Mouse (Mus musculus): ENCODE results near the gene Pnldc1. TPM values are rescaled to one million over a fixed set of nuclear protein-coding genes. Genes with fewer than 3 reads are reported as not detected.

The Pnldc1 gene
- polyA plus RNA-seq, 1 experiment from 2014 or later = 3.8 TPM

Small RNA genes lying within 50 kb of the gene (microRNA-seq; reads per million reads assigned to microRNA genes)
- not detected for gene Gm24085 (ENCODE audit: borderline number of aligned reads)

Other genes starting within 250 kb of the Pnldc1 start
- 0.44 and 0.89 TPM in 2 replicates for gene Slc22a1, start 234.4 kb downstream of the Pnldc1 start, polyA plus RNA-seq (2015; fragmentation: Nextera tagmentation; extraction: Ambion mirVana)
- gene Igf2r, start 140.6 kb downstream of the Pnldc1 start, polyA plus RNA-seq (2015; fragmentation: Nextera tagmentation; extraction: Ambion mirVana) = 39.8 and 44.2 TPM in 2 replicates
- 1.2 and 1.4 TPM in 2 replicates for gene Mas1, start 42.1 kb downstream of the Pnldc1 start, polyA plus RNA-seq (2015; fragmentation: Nextera tagmentation; extraction: Ambion mirVana)
- 0.13 and 0.27 TPM in 2 replicates for gene Mrgprh, start 34.2 kb downstream of the Pnldc1 start, polyA plus RNA-seq (2015; fragmentation: Nextera tagmentation; extraction: Ambion mirVana)
- 352 and 356 TPM in 2 replicates for gene Tcp1, start 5.5 kb upstream of the Pnldc1 start, polyA plus RNA-seq (2015; fragmentation: Nextera tagmentation; extraction: Ambion mirVana)
- 135 TPM in 2 replicates for gene Mrpl18, start 6.1 kb upstream of the Pnldc1 start, polyA plus RNA-seq (2015; fragmentation: Nextera tagmentation; extraction: Ambion mirVana)
- 0.60 and 1.2 TPM in 2 replicates for gene Acat3, start 30.4 kb upstream of the Pnldc1 start, polyA plus RNA-seq (2015; fragmentation: Nextera tagmentation; extraction: Ambion mirVana)
- gene Acat2, start 50.5 kb upstream of the Pnldc1 start, polyA plus RNA-seq (2015; fragmentation: Nextera tagmentation; extraction: Ambion mirVana) = 121 and 128 TPM in 2 replicates
- gene Wtap, start 83.9 kb upstream of the Pnldc1 start, polyA plus RNA-seq (2015; fragmentation: Nextera tagmentation; extraction: Ambion mirVana) = 120 and 125 TPM in 2 replicates
- gene Sod2, start 96.6 kb upstream of the Pnldc1 start, polyA plus RNA-seq (2015; fragmentation: Nextera tagmentation; extraction: Ambion mirVana) = 98.3 and 98.5 TPM in 2 replicates
- gene Gpr31b, start 142.1 kb upstream of the Pnldc1 start, polyA plus RNA-seq (2015; fragmentation: Nextera tagmentation; extraction: Ambion mirVana) = 0.30 TPM in 1 of 2 replicates, not detected in the other
- gene Tcp10b, start 150.9 kb upstream of the Pnldc1 start, polyA plus RNA-seq (2015; fragmentation: Nextera tagmentation; extraction: Ambion mirVana) = 0.27 and 0.29 TPM in 2 replicates
- not detected in 2 replicates for gene Unc93a, start 221.6 kb upstream of the Pnldc1 start, polyA plus RNA-seq (2015; fragmentation: Nextera tagmentation; extraction: Ambion mirVana)

Measured in embryonic facial prominence, embryonic 15.5 days (tissue).